Mouse (Mus musculus): Measurements from ENCODE around the gene Ankar. TPM values are rescaled to one million over a fixed set of nuclear protein-coding genes. Genes with fewer than 3 reads are reported as not detected.

Gene Ankar
- polyA plus RNA-seq, 2 experiments = not detected

DNA sequence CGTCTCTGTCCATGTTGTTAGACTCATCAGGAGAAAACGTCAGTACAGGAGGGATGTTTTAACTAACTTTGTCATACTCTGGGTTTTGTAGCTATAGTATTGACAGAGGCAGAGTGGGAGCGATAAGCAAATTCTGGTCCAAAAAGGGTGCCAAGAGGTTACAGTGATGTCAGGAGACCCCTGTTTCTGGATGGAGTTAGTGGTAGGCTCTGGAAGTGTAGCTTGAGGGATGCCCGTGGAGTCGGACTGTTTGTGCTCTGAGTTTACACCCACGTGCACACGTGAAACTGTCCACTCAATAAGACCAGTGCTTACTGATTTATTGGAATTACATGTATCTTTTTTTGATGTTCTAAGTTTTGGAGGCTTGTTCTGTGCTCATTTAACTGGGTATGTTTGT, 17.2 kb upstream of the Ankar start:
- no peak overlapping the region for H3K27ac ChIP-seq
- peaks cover 27% of the 10 kb centered on the region for H3K36me3 ChIP-seq (replicated peaks; ENCODE audit: control insufficient read depth, insufficient read depth, low read depth)
- no peak overlapping the region for H3K4me3 ChIP-seq (ENCODE audit: insufficient read depth in 1 of 2, low read depth in 2 of 2, low read length in 2 of 2)
- H3K4me1 ChIP-seq (replicated peaks; ENCODE audit: control insufficient read depth in 2 of 2, insufficient read depth in 2 of 2, low read length in 1 of 2) = peaks cover 7 to 9% of the 10 kb centered on the region in 2 experiments
- no peaks in the 10 kb centered on the region for H3K9me3 ChIP-seq (ENCODE audit: control insufficient read depth, low read length)
- no peaks in the 10 kb centered on the region for H3K27me3 ChIP-seq (ENCODE audit: control insufficient read depth, insufficient read depth, low read length)
- H3K9ac ChIP-seq (replicated peaks) = no peak overlapping the region
- ATAC-seq (ENCODE audit: insufficient read depth) (no peak), DNase-seq (ENCODE audit: low read depth in 3 of 3, low spot score in 3 of 3) (no peak)
- no peak overlapping the region for H3K4me2 ChIP-seq (ENCODE audit: low read depth)
- 78% methylated on average over 7 of the region's 7 CpGs for WGBS (ENCODE audit: insufficient replicate concordance)
- TF ChIP-seq EP300 (IDR thresholded peaks at IDR 0.05; ENCODE audit: low read depth) = no peak
- no peak for TF ChIP-seq CTCF (IDR thresholded peaks at IDR 0.05; ENCODE audit: low read depth)

DNA sequence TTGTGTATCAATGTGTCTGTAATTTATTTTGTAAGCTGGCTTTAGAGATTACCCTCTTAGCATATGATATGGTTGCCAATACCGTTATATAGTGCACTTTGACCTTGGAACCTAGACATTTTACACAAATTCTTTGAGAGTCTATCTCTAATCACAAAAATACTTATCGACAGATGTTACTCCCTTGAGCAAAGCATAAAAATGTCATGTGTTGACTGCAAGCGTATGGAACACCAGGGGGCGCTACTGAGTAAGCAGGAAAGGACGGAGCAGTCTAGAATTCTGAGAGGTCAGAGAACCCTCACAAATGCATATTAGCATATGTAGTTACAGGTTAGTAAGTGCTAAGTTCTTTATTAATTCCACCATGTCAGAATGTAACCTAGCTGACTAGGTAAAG, 16.5 kb upstream of the Ankar start:
- ATAC-seq (ENCODE audit: insufficient read depth) = no peak
- H3K27me3 ChIP-seq (ENCODE audit: control insufficient read depth, insufficient read depth, low read length) = no peaks in the 10 kb centered on the region
- no peak overlapping the region for H3K27ac ChIP-seq
- peaks cover 28% of the 10 kb centered on the region for H3K36me3 ChIP-seq (replicated peaks; ENCODE audit: control insufficient read depth, insufficient read depth, low read depth)
- 3% methylated on average over 5 of the region's 5 CpGs for WGBS (ENCODE audit: insufficient replicate concordance)
- H3K9me3 ChIP-seq (ENCODE audit: control insufficient read depth, low read length) = no peaks in the 10 kb centered on the region
- H3K9ac ChIP-seq (replicated peaks) = no peak overlapping the region
- TF ChIP-seq CTCF (IDR thresholded peaks at IDR 0.05; ENCODE audit: low read depth) = peak; percentile 90
- TF ChIP-seq EP300 (IDR thresholded peaks at IDR 0.05; ENCODE audit: low read depth) = no peak
- no peak overlapping the region for H3K4me2 ChIP-seq (ENCODE audit: low read depth)
- H3K4me3 ChIP-seq (ENCODE audit: insufficient read depth in 1 of 2, low read depth in 2 of 2, low read length in 2 of 2) = no peak overlapping the region
- peaks cover 7 to 11% of the 10 kb centered on the region in 2 experiments for H3K4me1 ChIP-seq (replicated peaks; ENCODE audit: control insufficient read depth in 2 of 2, insufficient read depth in 2 of 2, low read length in 1 of 2)
- DNase-seq (ENCODE audit: low read depth in 3 of 3, low spot score in 3 of 3) = peak; percentile 54 to 61 (median 57)

DNA sequence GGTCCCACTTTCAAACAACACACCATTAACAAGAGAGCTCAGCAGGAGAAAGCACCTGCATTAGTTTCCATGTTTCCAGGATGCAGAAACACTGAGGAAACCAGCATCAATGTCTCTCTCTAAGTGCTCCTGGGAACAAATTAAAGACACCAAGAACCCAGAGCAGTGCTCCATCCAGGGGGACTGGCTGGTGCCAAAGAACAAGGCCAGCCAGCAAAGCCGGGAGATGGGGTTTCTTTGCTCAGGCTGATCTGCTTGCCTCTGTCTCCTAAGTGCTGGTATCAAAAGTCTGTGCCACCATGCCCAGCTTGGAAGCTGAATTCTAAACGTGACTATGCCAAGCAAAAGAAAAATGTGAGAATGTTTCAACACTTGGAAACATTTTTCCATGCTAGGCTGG, 16.0 kb upstream of the Ankar start:
- H3K4me1 ChIP-seq (replicated peaks; ENCODE audit: control insufficient read depth in 2 of 2, insufficient read depth in 2 of 2, low read length in 1 of 2) = peaks cover 7 to 11% of the 10 kb centered on the region in 2 experiments
- H3K4me3 ChIP-seq (ENCODE audit: insufficient read depth in 1 of 2, low read depth in 2 of 2, low read length in 2 of 2) = no peak overlapping the region
- WGBS (ENCODE audit: insufficient replicate concordance) = 45% methylated on average over 2 of the region's 2 CpGs
- no peak overlapping the region for H3K4me2 ChIP-seq (ENCODE audit: low read depth)
- DNase-seq (ENCODE audit: low read depth in 3 of 3, low spot score in 3 of 3) (no peak), ATAC-seq (ENCODE audit: insufficient read depth) (no peak)
- H3K9me3 ChIP-seq (ENCODE audit: control insufficient read depth, low read length) = no peaks in the 10 kb centered on the region
- H3K36me3 ChIP-seq (replicated peaks; ENCODE audit: control insufficient read depth, insufficient read depth, low read depth) = peaks cover 28% of the 10 kb centered on the region
- peak overlapping the region; percentile 8; the same call in 1 of the 2 replicates for H3K27ac ChIP-seq
- no peaks in the 10 kb centered on the region for H3K27me3 ChIP-seq (ENCODE audit: control insufficient read depth, insufficient read depth, low read length)
- H3K9ac ChIP-seq (replicated peaks) = no peak overlapping the region
- TF ChIP-seq EP300 (IDR thresholded peaks at IDR 0.05; ENCODE audit: low read depth) (no peak), CTCF (IDR thresholded peaks at IDR 0.05; ENCODE audit: low read depth) (no peak)

DNA sequence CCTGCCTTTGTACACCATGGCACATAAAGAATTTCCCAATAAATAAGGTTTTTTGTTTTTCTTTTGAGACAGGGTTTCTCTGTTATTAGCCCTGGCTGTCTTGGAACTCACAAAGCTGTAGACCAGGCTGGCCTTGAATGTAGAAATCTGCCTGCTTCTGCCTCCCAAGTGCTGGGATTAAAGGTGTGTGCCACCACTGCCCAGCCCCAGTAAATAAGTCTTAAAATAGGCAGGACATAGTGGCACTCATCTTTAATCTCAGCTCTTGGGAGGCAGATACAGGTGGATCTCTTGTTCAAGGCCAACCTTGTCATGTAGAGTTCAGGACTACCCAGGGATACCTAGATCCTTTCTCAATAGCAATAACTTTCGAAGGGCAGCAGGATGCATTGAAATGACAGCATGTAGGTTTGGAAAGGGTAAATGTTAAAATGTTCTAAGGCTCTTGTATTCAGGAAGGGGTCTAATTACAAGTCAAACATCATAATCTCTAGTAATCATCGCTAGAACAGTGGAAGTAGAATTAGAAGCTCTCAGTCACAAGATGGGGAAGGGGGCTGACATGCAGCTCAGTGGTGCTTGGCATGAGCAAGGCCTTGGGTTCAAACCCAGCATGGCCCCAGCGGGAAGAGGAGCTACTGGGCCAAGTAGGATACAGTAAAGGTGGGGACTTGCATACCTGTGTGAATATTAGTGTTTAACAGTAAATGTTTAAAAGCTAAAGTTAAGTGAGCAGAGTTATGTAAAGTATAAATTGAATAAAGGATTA, 15.4 kb upstream of the Ankar start:
- Histone ChIP-seq H3K36me3 (replicated peaks; ENCODE audit: control insufficient read depth, insufficient read depth, low read depth) (peaks cover 28% of the 10 kb centered on the region), H3K27ac (no peak overlapping the region), H3K9me3 (ENCODE audit: control insufficient read depth, low read length) (no peaks in the 10 kb centered on the region), H3K4me3 (ENCODE audit: insufficient read depth in 1 of 2, low read depth in 2 of 2, low read length in 2 of 2) (no peak overlapping the region), H3K4me1 (replicated peaks; ENCODE audit: control insufficient read depth in 2 of 2, insufficient read depth in 2 of 2, low read length in 1 of 2) (peaks cover 7 to 11% of the 10 kb centered on the region in 2 experiments), H3K4me2 (ENCODE audit: low read depth) (no peak overlapping the region), H3K9ac (replicated peaks) (no peak overlapping the region), H3K27me3 (ENCODE audit: control insufficient read depth, insufficient read depth, low read length) (no peaks in the 10 kb centered on the region)
- no peak for TF ChIP-seq CTCF (IDR thresholded peaks at IDR 0.05; ENCODE audit: low read depth)
- TF ChIP-seq EP300 (IDR thresholded peaks at IDR 0.05; ENCODE audit: low read depth) = no peak
- WGBS (ENCODE audit: insufficient replicate concordance) = 67% methylated on average over 3 of the region's 3 CpGs
- DNase-seq (ENCODE audit: low read depth in 3 of 3, low spot score in 3 of 3) (no peak), ATAC-seq (ENCODE audit: insufficient read depth) (no peak)

DNA sequence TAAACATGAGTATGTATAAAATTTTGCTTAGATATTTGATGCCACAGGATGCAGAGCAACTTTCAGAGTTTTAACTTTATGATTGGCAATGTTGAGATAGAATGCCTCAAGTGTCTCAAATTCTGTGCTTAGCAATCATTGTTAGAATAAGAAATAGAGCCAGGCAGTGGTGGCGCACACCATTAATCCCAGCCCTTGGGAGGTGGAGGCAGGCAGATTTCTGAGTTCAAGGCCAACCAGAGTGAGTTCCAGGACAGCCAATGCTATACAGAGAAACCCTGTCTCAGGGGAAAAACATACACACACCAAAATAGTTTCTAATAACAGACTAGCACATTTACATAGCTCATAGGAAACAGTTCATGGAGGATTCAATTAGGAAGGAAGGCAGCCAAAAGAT, 14.7 kb upstream of the Ankar start:
- no peaks in the 10 kb centered on the region for H3K9me3 ChIP-seq (ENCODE audit: control insufficient read depth, low read length)
- no peak overlapping the region for H3K4me3 ChIP-seq (ENCODE audit: insufficient read depth in 1 of 2, low read depth in 2 of 2, low read length in 2 of 2)
- H3K4me2 ChIP-seq (ENCODE audit: low read depth) = no peak overlapping the region
- no peak for TF ChIP-seq EP300 (IDR thresholded peaks at IDR 0.05; ENCODE audit: low read depth)
- TF ChIP-seq CTCF (IDR thresholded peaks at IDR 0.05; ENCODE audit: low read depth) = no peak
- 88% methylated on average over 1 of the region's 1 CpGs for WGBS (ENCODE audit: insufficient replicate concordance)
- peaks cover 7 to 14% of the 10 kb centered on the region in 2 experiments for H3K4me1 ChIP-seq (replicated peaks; ENCODE audit: control insufficient read depth in 2 of 2, insufficient read depth in 2 of 2, low read length in 1 of 2)
- no peak overlapping the region for H3K9ac ChIP-seq (replicated peaks)
- peaks cover 28% of the 10 kb centered on the region for H3K36me3 ChIP-seq (replicated peaks; ENCODE audit: control insufficient read depth, insufficient read depth, low read depth)
- ATAC-seq (ENCODE audit: insufficient read depth) = no peak
- H3K27ac ChIP-seq = no peak overlapping the region
- no peak for DNase-seq (ENCODE audit: low read depth in 3 of 3, low spot score in 3 of 3)
- H3K27me3 ChIP-seq (ENCODE audit: control insufficient read depth, insufficient read depth, low read length) = no peaks in the 10 kb centered on the region

Data from liver, embryonic 14.5 days (tissue).